Mouse (Mus musculus): ENCODE measurements around the gene Irf2bp2.
A peak's percentile ranks its signal among the peaks of the same experiment; 100 is the strongest.

Gene Irf2bp2

DNA sequence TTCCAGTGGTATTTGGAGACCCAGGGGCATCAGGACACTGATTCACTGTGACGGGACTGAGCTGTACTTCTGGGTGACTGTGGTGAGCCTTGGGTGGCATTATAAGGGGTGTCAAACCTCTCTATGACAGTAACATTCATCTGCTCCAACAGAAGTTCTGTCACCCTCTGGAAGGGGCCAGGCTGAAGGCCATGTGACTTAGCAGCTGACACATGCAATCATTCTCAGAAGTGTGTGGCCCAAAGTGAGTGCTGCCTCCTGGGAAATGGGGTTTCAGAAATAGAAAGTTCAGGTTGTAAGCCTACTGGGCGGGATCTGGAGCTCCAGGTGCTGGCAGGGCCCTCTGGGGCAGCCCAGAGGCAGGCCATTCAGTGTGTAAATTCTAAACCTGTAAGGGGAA is 26.1 kb downstream of the Irf2bp2 start:
- DNase-seq (ENCODE audit: low read depth): no peak

DNA sequence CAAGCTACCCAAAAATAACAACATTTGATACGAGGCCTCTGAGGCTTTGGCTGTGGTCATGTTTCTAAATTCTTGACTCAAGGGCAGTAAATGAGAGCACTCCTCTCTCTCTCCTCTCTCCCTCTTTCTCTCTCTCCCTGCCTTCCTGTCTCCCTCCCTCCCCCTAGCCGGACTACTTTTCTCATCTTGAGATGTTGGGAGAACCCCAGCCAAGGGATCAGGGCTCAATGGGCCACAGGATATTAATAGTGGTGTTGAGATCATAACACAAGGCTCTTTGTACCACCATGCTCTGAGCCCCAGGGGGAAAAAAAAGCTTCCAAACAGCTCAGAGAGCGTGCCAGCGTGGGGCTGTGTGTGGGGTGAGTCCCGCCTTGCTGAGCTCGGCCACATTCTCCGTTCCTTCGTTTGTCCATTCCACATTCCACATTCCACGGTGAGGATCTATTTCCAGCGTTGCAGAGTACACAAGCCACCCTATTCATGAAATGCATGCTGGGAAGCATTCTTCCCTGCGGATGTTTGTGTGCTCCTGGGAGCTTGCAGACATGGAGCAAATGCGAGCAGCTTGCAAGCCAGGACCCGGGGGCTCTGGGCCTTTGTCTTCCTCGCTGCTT is 27.2 kb downstream of the Irf2bp2 start:
- DNase-seq (ENCODE audit: low read depth): no peak

DNA sequence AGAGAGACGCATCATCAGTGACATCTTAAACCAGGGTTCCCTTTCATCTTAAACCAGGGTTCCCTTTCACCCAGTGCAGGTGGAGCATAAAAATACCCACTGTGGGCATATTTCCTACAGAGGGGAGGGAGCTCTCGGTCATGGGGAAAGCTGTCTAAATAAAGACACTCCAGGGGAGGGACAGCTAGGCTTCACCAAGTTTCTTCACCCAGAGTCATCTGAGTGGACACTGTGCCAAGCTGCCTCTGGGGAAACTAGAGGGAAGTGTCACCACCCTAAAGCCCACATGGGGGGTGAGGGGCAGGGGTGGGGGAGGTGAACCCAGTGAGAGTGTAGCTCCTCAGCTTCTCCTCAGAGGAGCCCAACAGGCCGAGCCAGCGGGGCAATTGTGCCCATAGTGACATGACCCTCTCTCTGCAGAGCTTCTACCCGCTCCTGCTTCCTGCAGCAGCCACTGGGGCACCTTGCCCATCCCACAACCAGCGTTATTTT is 27.8 kb downstream of the Irf2bp2 start:
- no peak for DNase-seq (ENCODE audit: low read depth)

DNA sequence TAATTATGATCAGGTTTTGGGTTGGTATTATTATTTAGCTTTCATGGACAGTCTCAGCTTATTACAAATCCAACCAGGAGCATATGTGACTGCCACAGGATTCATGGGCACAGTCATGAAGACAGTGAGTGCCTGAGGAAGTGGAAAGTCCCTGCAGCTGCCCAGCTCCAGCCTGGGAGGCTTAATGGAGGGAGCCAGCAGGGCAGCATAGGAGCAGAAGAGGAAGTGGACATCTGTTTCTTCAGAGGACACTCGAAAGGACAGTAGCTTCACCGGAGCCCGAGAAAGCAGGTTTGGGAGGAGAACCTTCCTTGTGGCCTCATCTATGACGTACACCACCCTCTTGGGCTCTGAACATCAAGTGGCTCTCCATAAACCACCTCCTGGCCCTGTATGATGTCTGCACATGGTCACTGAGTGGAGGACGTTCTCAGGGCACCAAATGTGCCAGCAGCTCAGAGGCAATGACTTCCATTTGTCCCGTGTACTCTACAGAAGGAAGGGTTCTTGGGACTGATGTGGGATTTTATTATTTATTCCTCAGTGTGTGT is 28.5 kb downstream of the Irf2bp2 start:
- DNase-seq (ENCODE audit: low read depth): no peak

DNA sequence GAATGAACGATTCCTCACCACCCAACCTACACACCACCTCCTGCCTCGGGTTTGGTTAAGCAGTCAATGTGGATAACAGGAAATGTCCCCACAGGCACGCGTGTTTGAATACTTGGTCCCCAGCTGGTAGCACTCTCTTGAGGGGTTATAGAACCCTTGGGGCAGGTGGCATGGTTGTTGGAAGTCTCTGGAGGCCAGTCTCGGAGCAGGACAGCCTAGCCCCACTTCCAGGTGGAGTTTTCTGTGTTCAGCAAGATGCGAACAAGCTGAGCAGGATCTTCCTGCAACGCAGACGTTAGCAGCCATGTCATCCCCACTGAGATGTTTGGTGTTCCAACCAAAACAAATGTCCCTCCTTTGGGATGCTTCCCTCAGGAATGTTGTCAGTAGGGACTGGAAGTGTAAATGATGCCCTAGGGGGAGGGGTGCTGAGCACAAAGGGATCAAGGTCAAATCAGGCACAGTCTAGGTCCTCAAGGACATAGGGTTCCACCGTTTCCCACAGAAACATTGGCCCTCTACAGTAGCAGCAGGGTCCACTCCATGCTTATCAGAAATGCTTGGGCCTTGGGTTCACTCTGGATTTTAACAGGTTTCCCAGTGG is 29.1 kb downstream of the Irf2bp2 start:
- DNase-seq (ENCODE audit: low read depth): no peak

DNA sequence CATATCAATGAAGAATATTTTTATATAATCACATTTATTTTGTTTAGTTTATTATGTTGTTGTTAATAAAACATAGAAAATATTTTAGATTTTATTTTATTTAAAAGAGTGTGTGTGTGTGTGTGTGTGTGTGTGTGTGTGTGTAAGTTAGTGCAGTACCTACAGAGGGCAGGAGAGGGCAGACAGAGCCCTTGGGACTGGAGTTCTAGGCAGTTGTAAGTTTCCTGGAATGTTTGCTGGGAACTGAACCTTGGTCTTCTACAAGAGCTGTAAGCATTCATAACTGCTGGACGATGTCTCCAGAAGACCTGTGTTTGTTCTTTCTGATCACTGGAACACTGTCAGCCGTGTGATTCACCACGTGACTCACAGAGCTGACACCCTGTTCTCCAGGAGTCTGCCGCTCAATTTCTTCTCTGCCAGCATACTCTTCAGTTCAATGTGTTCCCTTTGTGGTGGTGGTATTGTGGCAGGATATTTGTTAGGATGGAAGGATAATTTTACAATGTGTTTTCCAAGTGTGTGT is 32.4 kb downstream of the Irf2bp2 start:
- no peak for DNase-seq (ENCODE audit: low read depth)

DNA sequence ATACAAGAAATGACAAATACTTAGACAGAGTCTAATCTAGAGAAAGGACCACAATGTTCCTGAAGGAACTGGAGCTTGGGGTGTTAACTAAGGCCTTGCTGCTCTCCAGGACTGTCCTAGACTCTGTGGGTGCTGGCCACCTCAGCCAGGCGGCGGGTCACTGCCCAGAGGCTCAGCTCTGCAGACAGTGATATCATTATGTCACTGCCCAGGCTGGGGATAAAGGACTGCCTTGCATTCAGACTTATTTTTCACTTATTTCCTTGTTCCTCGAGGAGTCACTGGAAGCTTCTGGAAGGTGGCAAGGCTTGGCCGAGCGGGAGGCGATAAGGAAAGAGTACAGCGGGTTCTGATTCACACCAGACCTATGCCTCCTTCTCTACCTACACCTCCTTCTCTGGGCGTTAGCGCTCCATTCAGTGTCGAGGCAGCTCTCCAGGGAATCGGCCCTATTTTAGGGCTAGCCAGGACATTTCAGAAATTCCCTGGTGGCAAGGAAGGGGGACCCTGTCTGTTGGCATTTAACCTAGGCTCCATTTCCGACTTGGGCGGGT is 35.3 kb downstream of the Irf2bp2 start:
- DNase-seq (ENCODE audit: low read depth): no peak

DNA sequence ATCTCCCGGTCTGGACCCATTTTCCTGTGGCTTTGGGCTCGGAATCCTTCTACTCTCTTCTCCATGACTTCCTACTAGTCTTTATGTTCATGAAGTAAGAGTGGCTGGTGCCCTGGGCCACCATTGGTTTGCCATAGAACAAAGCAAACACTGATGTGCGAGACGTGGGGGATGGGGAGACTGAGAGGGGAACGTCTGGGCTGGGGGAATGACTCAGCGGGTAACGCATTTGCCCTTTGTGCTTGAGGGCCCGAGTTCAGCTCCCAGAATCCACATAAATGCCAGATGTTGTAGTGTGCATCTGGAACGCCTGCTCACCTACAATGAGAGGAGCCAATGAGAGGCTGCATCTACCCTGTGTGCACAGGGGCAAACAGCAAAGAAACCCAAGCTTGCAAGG is 36.4 kb downstream of the Irf2bp2 start:
- no peak for DNase-seq (ENCODE audit: low read depth)

DNA sequence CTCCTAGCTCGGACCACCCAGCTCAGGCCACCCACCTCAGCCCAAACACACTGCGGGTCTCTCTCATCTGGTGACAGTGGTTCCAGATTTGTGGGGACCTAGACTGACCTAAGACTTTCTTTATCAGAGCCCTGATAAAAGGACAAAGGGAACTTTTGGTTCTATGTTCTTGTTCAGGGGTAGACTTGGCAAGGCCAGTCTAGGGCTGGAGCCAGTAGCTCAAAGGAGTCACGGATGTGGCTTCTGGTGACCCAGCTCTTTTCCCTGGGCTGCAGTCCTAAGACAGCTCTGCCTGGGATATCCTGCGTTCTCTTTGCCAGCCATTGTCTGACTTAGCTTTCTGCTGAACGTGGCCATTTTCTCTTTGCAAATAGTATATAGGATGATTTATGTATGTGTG is 37.1 kb downstream of the Irf2bp2 start:
- no peak for DNase-seq (ENCODE audit: low read depth)

DNA sequence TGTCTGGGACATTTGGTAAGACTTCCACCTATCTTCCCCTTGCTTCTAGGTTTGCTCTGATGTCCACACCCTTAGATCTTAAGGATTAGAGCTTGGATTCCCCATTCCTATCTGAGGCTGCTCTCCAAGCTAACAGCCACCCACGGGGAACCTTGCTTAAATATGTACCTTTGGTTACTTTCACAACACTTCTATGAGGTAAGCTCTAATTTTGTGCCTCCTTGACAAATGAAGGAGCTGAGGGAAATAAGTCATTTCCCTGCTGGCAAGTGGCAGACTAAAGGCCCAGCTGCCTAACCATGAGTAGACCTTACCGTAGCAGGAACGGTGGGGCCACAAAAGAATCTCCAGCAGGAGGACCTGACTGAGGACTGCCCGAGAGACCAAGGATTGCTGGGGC is 39.0 kb downstream of the Irf2bp2 start:
- DNase-seq (ENCODE audit: low read depth): no peak

DNA sequence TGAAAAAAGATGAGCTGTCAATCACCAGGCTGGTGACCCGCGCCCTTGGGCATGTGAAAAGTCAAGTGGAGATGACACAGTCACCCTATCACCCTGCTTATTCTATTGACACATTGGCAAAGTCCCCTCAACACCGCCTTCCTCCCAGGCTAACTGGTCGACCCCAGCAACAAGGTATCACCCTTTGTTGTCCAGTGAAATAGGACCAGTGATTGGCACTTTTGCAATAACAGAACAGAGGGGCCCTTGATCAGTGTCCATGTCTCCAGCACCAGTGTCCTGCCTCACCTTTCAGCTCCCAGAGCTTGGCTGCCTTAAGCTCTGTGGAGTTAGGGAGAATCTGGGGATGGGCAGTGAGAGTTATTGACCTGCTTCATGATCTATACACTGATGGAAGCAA is 41.9 kb downstream of the Irf2bp2 start:
- DNase-seq (ENCODE audit: low read depth): no peak

DNA sequence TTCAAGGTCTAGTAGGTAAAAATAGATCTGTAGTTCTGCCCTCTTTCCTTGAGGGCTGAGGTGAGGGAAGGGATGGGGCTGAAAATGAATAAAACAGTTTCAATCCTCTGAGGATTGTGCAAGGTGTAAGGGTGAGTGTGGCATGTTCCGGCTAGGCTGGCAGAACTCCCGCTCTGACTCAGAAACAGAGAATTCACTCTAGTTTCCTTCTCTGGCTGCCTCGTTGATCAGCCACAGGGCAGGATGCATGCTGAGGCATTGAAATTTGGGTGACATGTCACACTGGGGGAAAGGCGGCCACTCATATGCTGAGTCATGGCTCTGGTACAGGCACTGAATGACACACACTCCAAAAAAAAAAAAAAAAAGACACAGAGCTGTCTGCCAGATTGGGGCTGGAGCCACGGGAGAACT is 42.8 kb downstream of the Irf2bp2 start:
- DNase-seq (ENCODE audit: low read depth): peak; percentile 25

DNA sequence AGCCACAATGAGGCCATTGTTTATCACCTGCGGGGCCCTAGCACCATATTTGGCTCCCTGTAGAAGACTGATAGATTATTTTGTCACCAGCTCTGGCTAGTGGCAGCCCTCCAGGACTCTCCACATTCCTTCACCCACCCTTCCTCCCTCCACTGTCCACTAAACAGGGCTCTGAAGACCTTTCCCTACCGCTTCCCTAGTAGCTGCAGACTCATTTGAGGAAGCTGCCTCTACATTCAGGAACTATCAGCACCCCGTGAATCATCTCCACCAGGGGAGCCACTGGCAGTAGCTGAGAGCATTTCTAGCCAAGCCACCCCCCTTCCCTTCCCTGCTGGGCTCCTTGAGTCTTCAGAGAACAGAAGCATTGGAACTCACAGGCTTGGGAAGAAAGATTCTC is 45.9 kb downstream of the Irf2bp2 start:
- DNase-seq (ENCODE audit: low read depth): no peak

DNA sequence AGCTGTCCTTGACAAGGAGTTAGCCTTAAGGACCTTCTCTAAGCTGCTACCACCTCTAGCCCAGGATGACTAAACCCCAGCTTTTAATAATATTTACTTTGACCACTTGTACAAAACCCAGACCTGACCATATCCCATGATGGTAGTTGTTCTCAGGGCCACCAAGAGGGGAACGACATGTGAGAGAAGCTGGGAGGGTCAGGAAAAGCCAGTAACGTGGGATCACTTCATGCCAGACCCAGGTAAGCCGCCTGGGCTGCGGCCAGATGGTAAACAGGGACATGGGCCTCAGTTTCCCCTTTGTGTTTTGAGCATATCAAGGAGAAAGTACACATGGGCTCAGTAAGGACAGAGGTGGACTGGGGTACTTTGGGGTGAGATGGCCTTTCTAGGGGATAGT is 46.4 kb downstream of the Irf2bp2 start:
- DNase-seq (ENCODE audit: low read depth): no peak

DNA sequence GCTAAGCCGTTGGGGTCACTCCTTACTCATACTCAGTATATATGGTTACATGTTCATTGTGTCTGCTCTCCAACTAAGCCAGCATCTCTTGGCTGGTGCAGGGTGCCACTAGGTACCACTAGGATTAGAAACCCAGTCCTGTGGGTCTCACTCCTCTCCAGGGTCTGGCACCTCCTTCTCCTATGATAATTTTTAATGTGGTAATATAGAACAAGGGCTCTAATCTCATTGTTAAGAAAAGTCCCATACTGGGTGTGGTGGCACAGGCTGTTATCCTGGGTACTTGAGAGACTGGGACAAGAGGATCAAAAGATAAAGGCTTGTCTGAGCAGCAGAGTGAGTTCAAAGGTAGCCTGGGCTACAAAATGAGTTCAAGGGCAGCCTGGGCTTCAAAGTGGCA is 47.3 kb downstream of the Irf2bp2 start:
- DNase-seq (ENCODE audit: low read depth): no peak

DNA sequence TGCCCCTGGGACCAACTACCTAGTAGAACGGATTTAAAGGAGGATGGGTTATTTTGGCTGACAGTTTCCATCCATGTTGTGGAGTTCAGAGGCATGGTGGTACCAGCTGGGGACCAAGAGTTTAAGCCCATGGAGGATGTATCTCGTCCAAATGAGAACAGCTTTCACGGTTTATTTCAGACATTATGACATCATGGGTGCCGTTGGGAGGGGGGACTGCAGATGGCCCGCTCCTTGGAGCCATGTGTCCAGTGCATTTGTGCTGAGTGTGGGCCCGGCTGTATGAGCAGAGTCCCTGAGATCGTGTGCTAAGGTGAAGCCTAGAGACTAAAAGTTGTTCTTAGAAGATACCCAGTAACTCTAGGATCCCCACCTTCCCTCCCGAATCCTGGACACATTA is 50.4 kb downstream of the Irf2bp2 start:
- DNase-seq (ENCODE audit: low read depth): no peak

DNA sequence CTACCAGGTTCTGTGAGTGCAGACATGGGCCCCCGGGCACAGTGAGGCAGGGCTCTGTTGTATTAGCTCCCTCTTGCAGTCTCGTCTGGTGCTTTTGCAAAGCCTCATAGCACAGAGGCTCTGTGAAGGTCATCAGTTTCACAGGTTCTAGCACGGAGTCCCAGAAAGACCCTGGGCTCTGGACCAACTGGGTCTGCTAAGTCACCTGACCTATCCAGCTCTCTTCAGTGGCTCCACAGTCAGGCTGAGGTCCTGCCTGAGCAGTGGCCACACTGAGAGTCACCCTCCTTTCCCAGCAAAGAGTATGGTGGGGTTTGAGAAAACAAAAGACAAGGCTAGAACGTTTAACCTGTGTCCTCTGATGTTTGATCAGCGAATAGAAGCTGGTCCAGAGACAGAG is 51.0 kb downstream of the Irf2bp2 start:
- no peak for DNase-seq (ENCODE audit: low read depth)

DNA sequence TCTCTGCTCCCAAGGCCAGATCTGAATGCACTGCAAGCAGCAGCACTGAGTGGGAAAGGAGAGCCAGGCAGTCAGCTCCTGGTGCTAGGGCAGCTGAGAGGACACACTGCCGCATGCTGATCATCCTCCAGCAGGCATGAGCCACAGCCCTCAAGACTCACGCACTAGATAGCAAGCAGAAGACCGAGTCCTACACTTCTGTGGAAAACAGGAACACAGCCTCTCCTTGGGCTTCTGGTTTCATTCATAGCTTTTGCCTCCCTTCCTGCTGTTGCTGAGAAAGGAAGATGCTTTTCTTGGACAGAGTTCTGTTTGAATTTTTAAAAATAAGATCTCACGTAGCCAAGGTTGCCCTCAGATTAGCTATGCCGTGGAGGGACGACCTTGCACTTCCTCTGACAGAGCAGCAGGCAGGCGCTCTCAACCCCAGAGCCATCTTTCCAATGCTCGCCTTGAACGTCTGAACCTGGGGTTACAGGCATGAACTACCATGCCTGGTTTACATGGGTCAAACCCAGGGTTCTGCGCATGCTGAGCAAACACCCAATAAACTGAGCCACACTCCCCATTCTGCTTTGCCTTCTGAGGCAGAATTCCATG is 51.6 kb downstream of the Irf2bp2 start:
- no peak for DNase-seq (ENCODE audit: low read depth)

DNA sequence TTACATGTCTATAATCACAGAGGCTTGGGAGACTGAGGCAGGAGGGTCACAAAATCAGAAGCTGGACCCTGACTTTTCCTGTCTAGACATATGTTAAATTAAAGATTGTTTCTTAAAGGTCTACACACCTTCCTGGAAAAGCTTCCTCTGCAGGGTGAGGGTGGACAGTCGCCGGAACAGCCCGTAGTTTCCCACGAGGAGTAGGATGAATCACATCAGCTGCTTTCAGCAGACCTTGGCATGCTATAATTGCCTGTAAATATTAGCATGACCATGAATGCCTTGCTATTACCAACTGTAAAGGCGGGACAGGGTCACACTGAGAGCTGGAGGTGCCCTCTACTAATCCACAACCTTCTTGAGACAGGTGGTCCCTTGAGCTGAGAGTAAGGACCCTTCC is 53.5 kb downstream of the Irf2bp2 start:
- no peak for DNase-seq (ENCODE audit: low read depth)

DNA sequence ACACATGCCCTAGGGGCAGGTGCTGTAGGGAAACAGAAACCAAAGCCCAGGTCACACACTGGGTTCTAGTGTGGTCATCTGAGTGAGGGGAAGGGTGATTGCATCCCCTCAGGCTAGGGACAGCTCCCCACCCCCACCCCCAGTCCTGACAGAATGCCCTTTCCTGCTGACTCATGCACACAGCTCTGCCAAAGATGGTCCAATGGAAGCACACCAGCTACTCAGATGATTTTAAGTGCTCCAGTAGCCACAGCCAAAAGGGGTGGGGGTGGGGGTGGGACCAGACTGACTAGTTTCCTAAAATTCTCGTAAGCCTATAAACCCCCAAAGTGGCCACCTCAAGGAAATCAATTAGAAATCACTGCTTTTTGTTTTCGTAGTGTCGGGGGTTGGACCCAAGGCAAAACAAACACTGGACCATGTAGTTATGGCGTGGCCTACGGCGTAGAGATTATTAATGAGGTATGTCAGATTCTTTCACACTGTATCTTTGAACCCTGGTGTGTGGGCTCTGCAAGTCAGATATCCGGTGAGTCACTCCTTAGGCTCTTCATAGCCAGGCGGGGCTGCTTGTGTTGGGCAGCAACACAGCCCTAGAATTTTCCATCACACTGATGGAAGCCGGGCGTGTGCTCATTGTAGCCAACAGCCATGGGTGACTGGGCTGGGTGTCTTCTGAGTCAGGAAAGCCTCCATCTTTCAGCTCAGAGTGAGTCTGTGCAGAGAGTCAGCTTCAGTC is 54.3 kb downstream of the Irf2bp2 start:
- no peak for DNase-seq (ENCODE audit: low read depth)

DNA sequence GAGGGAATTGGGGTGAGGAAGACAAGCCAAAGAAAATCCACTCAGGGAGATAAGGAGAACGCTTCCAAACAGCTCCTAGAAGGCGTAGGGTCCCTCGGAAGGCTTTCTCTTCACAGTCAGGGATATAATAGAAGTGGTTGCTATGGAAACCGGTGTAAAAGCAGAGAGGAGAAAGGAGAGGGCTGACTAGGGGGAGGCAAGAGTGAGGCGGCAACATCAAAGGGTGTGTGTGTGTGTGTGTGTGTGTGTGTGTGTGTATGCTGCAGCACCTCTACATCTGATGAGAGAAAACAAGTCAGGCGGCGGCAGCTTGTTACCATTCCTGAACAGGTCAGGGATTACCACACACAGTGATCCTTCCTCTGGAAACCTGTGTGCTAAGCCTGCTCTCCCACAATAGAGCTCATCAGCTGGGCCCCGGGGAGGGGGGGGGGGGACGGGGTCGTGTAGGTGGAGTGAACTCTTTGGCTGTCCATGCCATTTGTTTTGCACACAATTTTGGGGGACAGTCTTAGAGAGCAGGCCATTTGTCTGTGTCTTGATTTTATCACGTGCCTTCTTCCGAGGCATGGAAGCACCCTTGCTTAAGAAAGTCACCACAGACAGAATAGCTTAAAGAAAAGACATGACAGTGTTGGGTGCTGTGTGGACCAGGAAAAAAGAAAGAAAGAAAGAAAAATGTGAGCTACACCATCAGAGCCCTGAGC is 55.0 kb downstream of the Irf2bp2 start:
- no peak for DNase-seq (ENCODE audit: low read depth)
